Mouse (Mus musculus) MEL (cell line): ENCODE measurements around the gene Dock1.

ENCODE experiments used
- CTCF ChIP-seq, 3 experiments: IDR thresholded peaks in 2 of 3; conservative IDR thresholded peaks in 1 of 3; 2 replicates each; pipeline ENCODE4 v1.5.1; 2011 to 2012; ENCODE audit warnings: low read length in 3 of 3, low read depth in 2 of 3, mild to moderate bottlenecking in 2 of 3, improper control_type of control experiment in 1 of 3, inconsistent platforms in 1 of 3, mixed read lengths in 1 of 3, moderate library complexity in 1 of 3; ENCODE audit not compliant: control insufficient read depth in 1 of 3, insufficient read depth in 1 of 3, poor library complexity in 1 of 3, severe bottlenecking in 1 of 3
- EP300 ChIP-seq, 2 experiments: IDR thresholded peaks; 2 replicates each; pipeline ENCODE4 v1.6.1; 2011; ENCODE audit warnings: improper control_type of control experiment in 2 of 2, low read length in 2 of 2, low read depth in 1 of 2, mild to moderate bottlenecking in 1 of 2
- ETS1 ChIP-seq: IDR thresholded peaks from 2 replicates; pipeline ENCODE4 v1.6.1; 2012; ENCODE audit warnings: low read depth, mild to moderate bottlenecking, inconsistent platforms, low read length, improper control_type of control experiment, moderate library complexity
- MAZ ChIP-seq: IDR thresholded peaks from 2 replicates; pipeline ENCODE4 v1.6.1; 2012; ENCODE audit warnings: low read depth, mild to moderate bottlenecking, inconsistent platforms, low read length, improper control_type of control experiment
- POLR2A ChIP-seq, 2 experiments: IDR thresholded peaks; 2 replicates each; pipeline ENCODE4 v1.6.1; 2011 to 2012; ENCODE audit warnings: low read length in 2 of 2, mild to moderate bottlenecking in 2 of 2, control low read depth in 1 of 2, improper control_type of control experiment in 1 of 2, low read depth in 1 of 2, moderate library complexity in 1 of 2; ENCODE audit not compliant: control insufficient read depth in 1 of 2, insufficient read depth in 1 of 2, poor library complexity in 1 of 2
- POLR2AphosphoS2 ChIP-seq: IDR thresholded peaks from 2 replicates; pipeline ENCODE4 v1.6.1; 2011; ENCODE audit warnings: low read length, improper control_type of control experiment
- TAL1 ChIP-seq: IDR thresholded peaks from 2 replicates; pipeline ENCODE4 v1.6.1; 2012; ENCODE audit warnings: mild to moderate bottlenecking, inconsistent platforms, low read length, moderate library complexity, mixed read lengths
- TCF12 ChIP-seq: IDR thresholded peaks from 2 replicates; pipeline ENCODE4 v1.6.1; 2014; ENCODE audit warnings: low read depth, mild to moderate bottlenecking, inconsistent platforms, low read length, improper control_type of control experiment, moderate library complexity
- USF1 ChIP-seq: IDR thresholded peaks from 2 replicates; pipeline ENCODE4 v1.6.1; 2014; ENCODE audit warnings: low read depth, mild to moderate bottlenecking, inconsistent platforms, low read length, improper control_type of control experiment, moderate library complexity
- ZC3H11A ChIP-seq: IDR thresholded peaks from 2 replicates; pipeline ENCODE4 v1.6.1; 2012; ENCODE audit warnings: low read depth, mild to moderate bottlenecking, inconsistent platforms, low read length, improper control_type of control experiment

DNA sequence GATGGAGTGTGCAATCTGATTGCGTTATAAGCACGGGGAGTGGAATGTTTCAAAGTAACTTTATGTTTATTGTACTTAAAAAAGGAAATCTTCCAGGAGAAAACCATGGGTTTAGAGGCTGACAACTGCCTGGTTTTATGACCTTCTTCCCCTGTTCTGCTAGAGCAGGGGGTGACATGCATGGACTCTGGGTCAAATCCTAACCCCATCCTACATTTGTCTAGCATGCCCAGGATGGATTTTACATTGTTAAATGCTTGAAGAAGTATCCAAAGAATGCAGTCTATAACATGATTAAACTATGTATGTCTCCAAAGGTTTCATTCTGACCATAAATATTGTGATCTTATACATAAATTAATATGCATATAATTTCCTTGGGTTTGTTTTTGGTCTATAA lies 229.0 kb downstream of the Dock1 start:
- TF ChIP-seq POLR2AphosphoS2 (no peak), ETS1 (no peak), POLR2A (IDR thresholded peaks at IDR 0.05; ENCODE audit: control insufficient read depth in 1 of 2, insufficient read depth in 1 of 2, low read depth in 1 of 2, low read length in 2 of 2, poor library complexity in 1 of 2) (no peak), ZC3H11A (no peak), CTCF (IDR thresholded peaks at IDR 0.05 in 2 of 3, conservative IDR thresholded peaks at IDR 0.05 in 1 of 3; ENCODE audit: control insufficient read depth in 1 of 3, insufficient read depth in 1 of 3, low read depth in 2 of 3, low read length in 3 of 3, poor library complexity in 1 of 3, severe bottlenecking in 1 of 3) (no peak), MAZ (no peak), TAL1 (no peak), USF1 (no peak), EP300 (IDR thresholded peaks at IDR 0.05; ENCODE audit: low read depth in 1 of 2, low read length in 2 of 2) (no peak), TCF12 (no peak)
